Mouse (Mus musculus): ENCODE data around the gene Wnt5b. TPM values are rescaled to one million over a fixed set of nuclear protein-coding genes. Genes with fewer than 3 reads are reported as not detected.

Gene Wnt5b
- polyA plus RNA-seq, 1 experiment from 2014 or later, result 2.8 TPM

DNA sequence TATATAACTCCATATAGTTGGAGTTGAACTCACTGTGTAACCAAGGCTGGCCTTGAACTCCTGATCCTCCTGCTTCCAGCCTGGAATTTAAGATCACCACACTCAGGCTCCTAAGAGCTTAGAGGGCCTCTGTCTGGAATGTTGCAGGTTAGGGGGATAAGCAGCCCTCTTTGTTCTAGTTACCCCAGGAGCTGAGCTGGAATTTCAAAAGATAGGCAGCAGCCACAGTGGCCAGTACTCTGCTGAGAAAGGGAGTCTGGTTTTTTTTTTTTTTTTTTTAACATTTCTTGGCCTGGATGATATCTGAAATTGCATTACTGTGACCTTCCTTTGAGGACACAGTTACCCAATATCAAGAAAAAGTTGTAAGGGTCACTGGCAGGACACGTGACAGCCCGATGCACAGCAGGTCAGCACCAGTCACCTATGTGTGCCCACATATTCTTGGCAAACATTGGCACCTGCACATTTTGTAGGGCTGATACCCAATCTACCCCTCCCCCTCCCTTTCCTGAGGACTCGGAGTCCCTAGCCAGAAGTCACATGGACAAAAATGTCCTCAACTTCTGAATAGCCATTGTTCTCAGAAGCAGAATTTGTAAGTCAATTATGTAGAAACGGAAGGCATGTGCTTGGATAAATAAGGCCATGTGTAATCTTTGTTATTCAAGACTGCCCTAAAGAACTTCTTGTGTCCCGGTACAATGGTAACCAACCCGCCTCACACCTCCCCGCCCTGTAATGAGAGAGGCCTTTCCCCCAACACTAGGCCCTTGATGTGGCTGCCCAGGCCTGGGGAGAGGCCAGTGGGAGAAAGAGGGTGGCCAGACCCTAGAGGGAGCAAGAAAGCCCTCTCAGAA lies 125.5 kb downstream of the Wnt5b start:
- H3K27ac ChIP-seq (replicated peaks), result 0 out of 2 replicates have a peak overlapping the region, but pooled peaks have one; percentile 12
- peak; percentile 75 for ATAC-seq (replicated peaks)
- WGBS, result 12% methylated on average over 7 of the region's 7 CpGs

GRCm38 (mm10) chr6:119417821-119418220 lies 126.3 kb downstream of the Wnt5b start:
- Histone ChIP-seq H3K27me3 (no peaks in the 10 kb centered on the region), H3K36me3 (no peaks in the 10 kb centered on the region), H3K4me3 (no peak overlapping the region), H3K9me3 (no peaks in the 10 kb centered on the region), H3K4me1 (peaks cover 5% of the 10 kb centered on the region; the same call in 1 of the 2 replicates), H3K4me2 (replicated peaks) (no peak overlapping the region), H3K27ac (replicated peaks) (no peak overlapping the region), H3K9ac (replicated peaks) (no peak overlapping the region)
- ATAC-seq (replicated peaks), result no peak
- WGBS, result 61% methylated on average over 7 of the region's 7 CpGs

More for the DNA sequence above, 125.5 kb downstream of the Wnt5b start:
- Histone ChIP-seq H3K4me3 (no peak overlapping the region), H3K36me3 (no peaks in the 10 kb centered on the region), H3K4me2 (replicated peaks) (no peak overlapping the region), H3K4me1 (peaks cover 5% of the 10 kb centered on the region; the same call in 1 of the 2 replicates), H3K9ac (replicated peaks) (no peak overlapping the region), H3K9me3 (no peaks in the 10 kb centered on the region), H3K27me3 (no peaks in the 10 kb centered on the region)

DNA sequence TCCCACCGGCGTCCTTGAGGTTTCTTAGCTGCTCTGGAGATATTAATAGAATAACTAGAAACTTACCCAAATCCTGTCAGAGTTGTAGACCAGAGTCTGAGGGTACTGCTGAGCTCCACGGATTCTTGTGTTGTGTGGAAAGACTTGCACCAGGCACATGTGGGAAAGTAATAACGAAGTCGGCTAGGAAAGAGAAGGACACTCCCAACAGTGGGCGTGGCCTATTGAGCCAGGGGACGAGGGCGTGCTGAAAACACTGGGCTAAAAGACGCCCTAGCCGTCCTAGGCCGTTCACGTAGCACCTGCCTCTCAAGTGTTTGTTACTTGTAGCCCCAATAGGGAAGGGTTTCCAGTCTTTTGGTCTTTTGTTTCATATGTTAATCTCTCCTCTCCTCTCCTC lies 126.8 kb downstream of the Wnt5b start, which contains the start of gene Adipor2:
TSS of gene Adipor2 (minus strand) at position 351 of the 400 bp plus-strand sequence.
- Histone ChIP-seq H3K27me3 (no peaks in the 10 kb centered on the region), H3K27ac (replicated peaks) (no peak within 1 kb of the TSS), H3K36me3 (no peaks in the 10 kb centered on the region), H3K9me3 (no peaks in the 10 kb centered on the region), H3K4me1 (peaks cover 5% of the 10 kb centered on the region; the same call in 1 of the 2 replicates), H3K9ac (replicated peaks) (no peak within 1 kb of the TSS), H3K4me2 (replicated peaks) (peak within 1 kb of the TSS; percentile 23; the same call in 1 of the 2 replicates), H3K4me3 (no peak within 1 kb of the TSS)
- ATAC-seq (replicated peaks), result no peak; the same call in 1 of the 2 replicates
- 6% methylated on average over 12 of the region's 12 CpGs for WGBS

GRCm38 (mm10) chr6:119416643-119417042 lies 127.5 kb downstream of the Wnt5b start:
- no peak for ATAC-seq (replicated peaks)
- WGBS, result 71% methylated on average over 6 of the region's 6 CpGs
- Histone ChIP-seq H3K9me3 (no peaks in the 10 kb centered on the region), H3K9ac (replicated peaks) (no peak overlapping the region), H3K27me3 (no peaks in the 10 kb centered on the region), H3K36me3 (no peaks in the 10 kb centered on the region), H3K4me1 (peaks cover 5% of the 10 kb centered on the region; the same call in 1 of the 2 replicates), H3K4me2 (replicated peaks) (no peak overlapping the region), H3K27ac (replicated peaks) (no peak overlapping the region), H3K4me3 (no peak overlapping the region)

DNA sequence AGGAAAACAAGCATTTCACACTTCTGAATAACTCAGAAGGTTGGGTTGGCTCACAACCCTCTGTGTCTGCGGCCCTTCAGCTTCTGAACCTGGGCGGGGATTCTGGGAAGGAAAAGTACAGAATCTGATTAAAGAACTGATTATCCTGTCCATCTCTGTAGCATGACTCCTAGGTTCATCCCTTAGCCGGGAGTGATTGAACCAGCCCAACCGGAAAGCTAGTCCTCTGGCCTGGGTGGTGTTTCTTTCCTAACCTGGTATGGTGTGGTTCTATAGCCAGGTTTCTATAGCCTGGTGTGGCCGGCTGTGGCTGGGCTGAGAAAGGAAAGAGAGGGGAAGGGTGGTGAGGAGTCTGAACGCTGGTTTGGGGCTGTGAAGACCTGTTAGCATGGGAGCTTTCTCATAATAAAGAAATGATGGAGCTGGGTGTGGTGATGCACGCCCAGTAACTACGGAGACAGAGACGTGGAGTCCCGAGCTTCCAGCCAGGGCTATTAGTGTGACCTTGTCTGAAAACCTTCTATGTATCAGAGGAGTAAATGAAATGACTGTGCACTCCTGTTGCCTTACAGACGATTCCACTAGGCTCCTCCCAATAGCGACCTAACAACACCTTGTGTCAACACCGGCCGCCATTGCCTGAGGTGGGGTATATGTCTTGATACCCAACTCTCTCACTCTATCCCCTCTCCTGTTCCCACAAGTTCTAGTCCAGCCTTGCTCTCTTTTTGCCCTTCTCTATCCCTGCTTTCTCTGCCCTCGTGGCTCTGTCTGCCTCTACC lies 129.7 kb downstream of the Wnt5b start:
- Histone ChIP-seq H3K27me3 (no peaks in the 10 kb centered on the region), H3K9me3 (no peaks in the 10 kb centered on the region), H3K4me1 (peaks cover 5% of the 10 kb centered on the region; the same call in 1 of the 2 replicates), H3K36me3 (no peaks in the 10 kb centered on the region), H3K27ac (replicated peaks) (no peak overlapping the region), H3K4me3 (no peak overlapping the region), H3K4me2 (replicated peaks) (no peak overlapping the region), H3K9ac (replicated peaks) (no peak overlapping the region)
- WGBS, result 91% methylated on average over 15 of the region's 15 CpGs
- no peak for ATAC-seq (replicated peaks)

DNA sequence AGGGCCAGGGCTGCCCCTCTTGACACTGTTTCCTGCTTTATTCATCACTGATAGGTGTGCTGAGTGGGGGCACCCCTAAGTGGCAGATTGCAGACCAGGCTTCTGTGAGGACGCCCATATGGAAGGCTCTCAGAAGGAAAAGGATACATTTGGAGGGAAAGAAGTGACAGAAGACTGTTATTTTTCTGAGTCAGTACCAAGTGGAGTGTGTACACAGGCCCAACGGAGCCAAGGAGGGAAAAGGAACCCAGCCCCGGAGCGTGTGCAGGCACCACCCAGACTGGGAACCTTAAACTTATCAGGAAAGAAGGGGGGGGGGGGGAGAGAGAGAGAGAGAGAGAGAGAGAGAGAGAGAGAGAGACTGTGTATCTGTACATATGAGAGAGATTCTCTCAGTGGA lies 131.6 kb downstream of the Wnt5b start:
- 89% methylated on average over 4 of the region's 4 CpGs for WGBS
- no peak overlapping the region for H3K27ac ChIP-seq (replicated peaks)
- H3K4me3 ChIP-seq, result no peak overlapping the region
- no peaks in the 10 kb centered on the region for H3K9me3 ChIP-seq
- no peak overlapping the region for H3K9ac ChIP-seq (replicated peaks)
- H3K27me3 ChIP-seq, result no peaks in the 10 kb centered on the region
- no peaks in the 10 kb centered on the region for H3K36me3 ChIP-seq
- ATAC-seq (replicated peaks), result 0 out of 2 replicates have a peak, but pooled peaks have one; percentile 38
- H3K4me1 ChIP-seq, result no peaks in the 10 kb centered on the region
- no peak overlapping the region for H3K4me2 ChIP-seq (replicated peaks)

DNA sequence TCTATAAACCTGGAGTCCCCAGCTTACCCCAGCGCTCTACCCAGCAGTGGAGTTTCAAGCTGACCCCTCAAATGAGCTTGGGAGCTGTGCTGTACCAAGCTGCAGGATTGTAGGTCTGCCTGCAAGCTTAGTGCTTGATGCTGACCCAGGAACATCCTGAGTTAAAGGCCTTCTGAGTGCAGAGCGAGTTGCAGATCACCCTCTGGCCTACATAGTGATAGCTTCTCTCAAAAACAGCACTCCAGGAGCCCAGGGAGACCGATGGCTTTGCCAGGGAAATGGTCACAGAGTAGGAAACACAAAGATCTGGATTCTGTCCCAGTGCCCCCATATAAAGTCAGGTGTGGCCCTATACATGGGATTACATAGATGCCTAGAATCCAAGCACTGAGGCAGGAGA lies 132.6 kb downstream of the Wnt5b start:
- no peaks in the 10 kb centered on the region for H3K9me3 ChIP-seq
- WGBS, result 86% methylated on average over 3 of the region's 3 CpGs
- no peaks in the 10 kb centered on the region for H3K4me1 ChIP-seq
- H3K4me3 ChIP-seq, result no peak overlapping the region
- ATAC-seq (replicated peaks), result no peak
- H3K27me3 ChIP-seq, result no peaks in the 10 kb centered on the region
- no peaks in the 10 kb centered on the region for H3K36me3 ChIP-seq
- H3K4me2 ChIP-seq (replicated peaks), result no peak overlapping the region
- no peak overlapping the region for H3K27ac ChIP-seq (replicated peaks)
- H3K9ac ChIP-seq (replicated peaks), result no peak overlapping the region

- H3K4me2 ChIP-seq (replicated peaks), result no peak overlapping the region
- no peaks in the 10 kb centered on the region for H3K27me3 ChIP-seq
- no peaks in the 10 kb centered on the region for H3K9me3 ChIP-seq
- no peak overlapping the region for H3K27ac ChIP-seq (replicated peaks)
- H3K36me3 ChIP-seq, result no peaks in the 10 kb centered on the region
- H3K4me1 ChIP-seq, result no peaks in the 10 kb centered on the region
- no peak for ATAC-seq (replicated peaks)
- WGBS, result 13% methylated on average over 1 of the region's 1 CpGs
- no peak overlapping the region for H3K9ac ChIP-seq (replicated peaks)
- H3K4me3 ChIP-seq, result no peak overlapping the region
Measured at GRCm38 (mm10) chr6:119409766-119410165, 134.4 kb downstream of the Wnt5b start.

- 71% methylated on average over 9 of the region's 9 CpGs for WGBS
- no peaks in the 10 kb centered on the region for H3K9me3 ChIP-seq
Measured at GRCm38 (mm10) chr6:119408582-119408981, 135.6 kb downstream of the Wnt5b start.

DNA sequence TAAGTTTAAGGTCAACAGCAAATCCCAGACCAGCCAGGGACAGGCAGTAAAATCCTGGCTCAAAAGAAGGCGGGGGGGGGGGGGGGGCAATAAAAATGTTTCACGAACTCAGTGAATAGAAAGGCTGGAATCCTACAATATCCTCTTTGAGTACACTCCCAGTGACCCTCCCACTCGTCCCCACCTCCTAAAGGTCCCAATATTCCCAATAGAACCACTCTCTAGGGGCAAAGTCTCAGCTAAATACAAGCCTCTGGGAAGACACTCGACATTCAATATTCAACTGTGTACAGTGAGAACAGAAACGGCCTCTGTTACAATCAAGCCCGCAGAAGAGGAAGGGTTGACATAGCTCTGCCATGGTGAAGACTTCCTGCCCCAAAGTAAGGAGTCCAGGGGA lies 136.3 kb downstream of the Wnt5b start:
- Histone ChIP-seq H3K9ac (replicated peaks) (no peak overlapping the region), H3K4me1 (no peaks in the 10 kb centered on the region)
- no peak for ATAC-seq (replicated peaks)

More at GRCm38 (mm10) chr6:119408582-119408981, 135.6 kb downstream of the Wnt5b start:
- H3K36me3 ChIP-seq, result no peaks in the 10 kb centered on the region
- H3K9ac ChIP-seq (replicated peaks), result no peak overlapping the region
- H3K4me3 ChIP-seq, result no peak overlapping the region
- no peak overlapping the region for H3K27ac ChIP-seq (replicated peaks)
- no peak overlapping the region for H3K4me2 ChIP-seq (replicated peaks)
- H3K27me3 ChIP-seq, result no peaks in the 10 kb centered on the region
- no peaks in the 10 kb centered on the region for H3K4me1 ChIP-seq
- no peak for ATAC-seq (replicated peaks)

DNA sequence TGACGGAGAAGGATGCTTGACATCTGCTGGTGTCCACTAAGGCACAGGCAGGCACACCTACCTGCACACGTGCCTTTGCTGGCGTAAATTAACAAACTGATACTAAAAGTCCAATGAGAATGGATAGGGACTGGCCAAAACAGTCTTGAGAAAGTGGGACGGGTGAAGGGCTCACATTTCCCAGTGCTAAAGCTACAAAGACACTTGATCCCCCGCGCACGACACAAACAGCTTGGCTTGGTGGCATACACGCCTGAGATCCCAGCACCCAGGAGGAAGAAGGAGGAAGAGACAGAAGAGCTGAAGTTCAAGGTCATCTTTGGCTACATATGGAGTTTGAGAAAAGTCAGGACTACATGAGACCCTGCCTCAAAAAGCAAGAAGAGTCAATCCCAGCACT lies 137.6 kb downstream of the Wnt5b start:
- Histone ChIP-seq H3K4me3 (no peak overlapping the region), H3K9me3 (no peaks in the 10 kb centered on the region), H3K36me3 (no peaks in the 10 kb centered on the region), H3K27ac (replicated peaks) (no peak overlapping the region), H3K4me1 (no peaks in the 10 kb centered on the region), H3K9ac (replicated peaks) (no peak overlapping the region), H3K27me3 (no peaks in the 10 kb centered on the region), H3K4me2 (replicated peaks) (no peak overlapping the region)
- no peak for ATAC-seq (replicated peaks)
- 93% methylated on average over 8 of the region's 8 CpGs for WGBS

More for the DNA sequence above, 136.3 kb downstream of the Wnt5b start:
- no peaks in the 10 kb centered on the region for H3K36me3 ChIP-seq
- no peaks in the 10 kb centered on the region for H3K27me3 ChIP-seq
- H3K4me2 ChIP-seq (replicated peaks), result no peak overlapping the region
- no peak overlapping the region for H3K4me3 ChIP-seq
- WGBS, result 61% methylated on average over 6 of the region's 6 CpGs
- H3K27ac ChIP-seq (replicated peaks), result no peak overlapping the region
- H3K9me3 ChIP-seq, result no peaks in the 10 kb centered on the region

DNA sequence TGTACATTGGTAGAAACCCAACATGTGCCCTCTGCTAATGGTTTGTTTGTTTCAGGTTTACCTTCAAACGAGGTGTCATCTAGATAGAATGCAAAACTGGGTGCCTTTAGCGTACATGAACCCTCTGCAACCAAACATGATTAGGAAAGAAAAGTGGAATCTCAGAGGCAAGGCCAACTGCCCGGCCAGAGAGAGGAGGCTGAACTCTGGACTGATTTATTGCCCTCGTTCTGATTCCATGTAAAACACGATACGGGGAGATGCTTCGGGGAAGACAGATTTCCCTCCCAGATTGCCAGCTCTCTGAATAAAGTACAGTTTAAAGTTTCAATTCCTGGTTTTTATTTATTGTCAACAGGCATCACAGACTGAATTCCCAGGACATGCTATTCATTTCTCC lies 138.8 kb downstream of the Wnt5b start:
- no peak overlapping the region for H3K4me3 ChIP-seq
- H3K36me3 ChIP-seq, result no peaks in the 10 kb centered on the region
- no peak overlapping the region for H3K4me2 ChIP-seq (replicated peaks)
- no peaks in the 10 kb centered on the region for H3K4me1 ChIP-seq
- H3K9ac ChIP-seq (replicated peaks), result no peak overlapping the region
- H3K27me3 ChIP-seq, result no peaks in the 10 kb centered on the region
- H3K9me3 ChIP-seq, result no peaks in the 10 kb centered on the region
- ATAC-seq (replicated peaks), result no peak
- no peak overlapping the region for H3K27ac ChIP-seq (replicated peaks)
- WGBS, result 82% methylated on average over 7 of the region's 7 CpGs

All from forebrain, embryonic 15.5 days (tissue).